Mouse (Mus musculus) layer of hippocampus, postnatal 14 days (tissue): ENCODE data around the gene Klhl33. TPM values are rescaled to one million over a fixed set of nuclear protein-coding genes. Genes with fewer than 3 reads are reported as not detected.
A peak's percentile ranks its signal among the peaks of the same experiment; 100 is the strongest.
"Not testable (repeated sequence)": the region's sequence is repeated elsewhere in the genome, so short reads cannot be mapped to it uniquely, and the experiment has no call there.

Experiments
- DNase-seq, 2 experiments: peaks; one replicate each; pipeline ENCODE4 v3.0.0; 2021 to 2022; ENCODE audit warnings: low spot score in 2 of 2, mixed read lengths in 1 of 2
- long read RNA-seq, 2 experiments: library from polyadenylated mRNA; stranded (forward); transcript quantifications; one replicate each; pipeline ENCODE4 v2.0.0; 2021
- total RNA-seq, 2 experiments: library from RNA; stranded (reverse); gene quantifications; 2 replicates each; pipeline ENCODE4 v1.2.3; 2021

Gene Klhl33
- 1 to 10 TPM; 2.4 to 2.5 TPM for total RNA-seq
- long read RNA-seq, experiment 1, partial matches to known transcripts: 1 of 1 reads
- long read RNA-seq, experiment 1, other reads (novel, unspliced or antisense): 0 of 1 reads
- long read RNA-seq, experiment 2, partial matches to known transcripts: 0 of 2 reads
- long read RNA-seq, experiment 2, other reads (novel, unspliced or antisense): 1 of 2 reads

- no peak for DNase-seq
Observed at GRCm38 (mm10) chr14:50897374-50897765, at the start of gene Klhl33. Klhl33 (minus strand) TSS chr14:50897507.

GRCm38 (mm10) chr14:50945526-50945925 is 48.2 kb upstream of the Klhl33 start:
- not testable (repeated sequence) for DNase-seq

GRCm38 (mm10) chr14:50945081-50945480 is 47.8 kb upstream of the Klhl33 start:
- not testable (repeated sequence) for DNase-seq

GRCm38 (mm10) chr14:50944668-50945033 is 47.3 kb upstream of the Klhl33 start:
- not testable (repeated sequence) for DNase-seq

GRCm38 (mm10) chr14:50943932-50944667 is 46.8 kb upstream of the Klhl33 start, which contains the start of gene Gm49342:
Gm49342 (plus strand) TSS chr14:50944517.
- peak; percentile 90 to 92 for DNase-seq

GRCm38 (mm10) chr14:50938940-50939339 is 41.6 kb upstream of the Klhl33 start:
- no peak for DNase-seq

- DNase-seq: no peak
Observed at GRCm38 (mm10) chr14:50938119-50938908, 41.0 kb upstream of the Klhl33 start.

- no peak for DNase-seq
Observed at GRCm38 (mm10) chr14:50936649-50937048, 39.3 kb upstream of the Klhl33 start.

GRCm38 (mm10) chr14:50931493-50932020 is 34.2 kb upstream of the Klhl33 start:
- DNase-seq: no peak

- peak; percentile 98 to 99 for DNase-seq
Observed at GRCm38 (mm10) chr14:50930754-50931492, 33.6 kb upstream of the Klhl33 start, which contains the start of the genes Pip4p1 and Pnp. Pip4p1 (minus strand) TSS chr14:50930856. Pnp (plus strand) TSS chr14:50931082.

- DNase-seq: peak in 1 of 2 experiments; percentile 52
Observed at GRCm38 (mm10) chr14:50930377-50930753, 33.1 kb upstream of the Klhl33 start.

- DNase-seq: no peak
Observed at GRCm38 (mm10) chr14:50929951-50930350, 32.6 kb upstream of the Klhl33 start.

GRCm38 (mm10) chr14:50927366-50927765 is 30.1 kb upstream of the Klhl33 start:
- DNase-seq: no peak

- DNase-seq: peak in 1 of 2 experiments; percentile 28
Observed at GRCm38 (mm10) chr14:50925111-50925920, 28.0 kb upstream of the Klhl33 start.

- peak; percentile 98 for DNase-seq
Observed at GRCm38 (mm10) chr14:50924281-50925064, 27.2 kb upstream of the Klhl33 start, which contains the start of the genes Osgep and Apex1. Osgep (minus strand) TSS chr14:50924893. Apex1 (plus strand) TSS chr14:50924968.

GRCm38 (mm10) chr14:50923437-50923836 is 26.1 kb upstream of the Klhl33 start:
- DNase-seq: not testable (repeated sequence)

- DNase-seq: no peak
Observed at GRCm38 (mm10) chr14:50911356-50911755, 14.0 kb upstream of the Klhl33 start.

GRCm38 (mm10) chr14:50908126-50908525 is 10.8 kb upstream of the Klhl33 start:
- DNase-seq: no peak

GRCm38 (mm10) chr14:50905327-50905726 is 8.0 kb upstream of the Klhl33 start:
- DNase-seq: not testable (repeated sequence)
